Mouse (Mus musculus): ENCODE measurements at regions not wholly inside any gene's neighbourhood (a gene's known extent, or its start where the extent isn't known, plus 50 kb on each side); places are given as distances from the start of the nearest gene placed in this dataset.

DNA sequence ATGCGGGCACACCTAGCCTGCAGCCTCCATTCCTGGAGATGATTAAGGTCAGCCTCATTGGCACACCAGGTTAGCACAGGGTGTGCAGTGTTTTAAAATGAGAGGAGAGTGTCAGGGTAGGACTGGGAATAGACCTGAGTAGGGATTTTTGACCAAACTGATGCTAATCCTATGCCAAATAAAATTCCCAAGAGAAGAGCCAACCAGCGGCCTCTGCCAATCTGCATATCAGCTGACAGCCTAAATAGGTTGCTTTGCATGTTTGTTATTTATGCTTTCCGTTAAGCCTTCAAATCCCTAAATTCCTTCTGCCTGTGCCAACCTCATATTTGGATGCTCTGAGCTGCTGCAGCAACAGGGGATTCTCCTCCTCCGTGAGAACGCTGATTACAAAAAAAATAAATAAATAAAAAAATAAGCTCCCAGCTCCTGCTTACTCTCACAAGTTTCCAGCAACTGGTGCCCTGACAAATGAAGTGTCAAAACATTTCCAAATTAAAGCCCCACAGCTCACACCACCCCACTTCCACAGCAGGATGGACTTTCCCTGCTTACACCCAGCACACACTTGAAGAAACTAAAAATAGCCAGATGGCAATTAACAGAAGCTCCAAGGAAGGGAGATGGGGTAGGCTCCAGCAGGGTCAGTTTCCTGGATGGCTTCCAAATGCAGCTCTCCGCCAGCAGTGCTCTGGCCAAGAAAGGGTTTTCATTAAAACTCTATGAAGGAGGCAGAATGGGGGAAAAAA lies 151.9 kb upstream of the Pum3 start:
- DNase-seq (ENCODE audit: low spot score, missing footprints) (no peak), ATAC-seq (ENCODE audit: low FRiP score) (no peak)
- H3K27ac ChIP-seq (ENCODE audit: low read depth, low read length) = no peak overlapping the region

DNA sequence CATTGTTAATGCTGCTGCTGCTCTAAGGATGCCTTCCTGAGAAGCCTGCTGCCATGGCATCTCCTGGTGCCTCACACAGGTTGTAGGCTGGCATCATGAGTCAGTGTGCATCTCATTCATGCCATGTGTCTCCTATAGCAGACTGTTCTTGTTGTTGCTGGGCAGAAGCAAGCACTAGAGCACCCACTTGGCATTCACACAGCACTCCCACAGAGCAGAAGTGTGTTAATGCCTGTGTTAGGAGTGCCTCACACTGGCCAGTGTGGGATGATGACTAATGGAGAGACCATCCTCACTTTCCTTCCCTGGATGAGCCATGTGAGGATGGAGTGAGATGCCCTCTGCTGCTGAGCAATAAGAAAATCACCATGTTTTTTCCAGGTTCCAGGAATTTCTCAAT lies 146.9 kb upstream of the Pum3 start:
- Histone ChIP-seq H3K27me3 (ENCODE audit: control insufficient read depth, insufficient read depth, low read length) (no peaks in the 10 kb centered on the region), H3K9ac (ENCODE audit: low read length) (no peak overlapping the region), H3K4me2 (no peak overlapping the region), H3K9me3 (ENCODE audit: control insufficient read depth, low read length) (no peaks in the 10 kb centered on the region), H3K36me3 (ENCODE audit: control insufficient read depth, insufficient read depth, low read length) (no peaks in the 10 kb centered on the region), H3K4me3 (ENCODE audit: low read depth, low read length) (no peak overlapping the region), H3K27ac (ENCODE audit: low read depth, low read length) (no peak overlapping the region), H3K4me1 (ENCODE audit: control insufficient read depth, insufficient read depth, low read length) (no peaks in the 10 kb centered on the region)
- ATAC-seq (ENCODE audit: low FRiP score) (no peak), DNase-seq (ENCODE audit: low spot score, missing footprints) (no peak)

More for the DNA sequence above, 151.9 kb upstream of the Pum3 start:
- no peaks in the 10 kb centered on the region for H3K27me3 ChIP-seq (ENCODE audit: control insufficient read depth, insufficient read depth, low read length)
- H3K36me3 ChIP-seq (ENCODE audit: control insufficient read depth, insufficient read depth, low read length) = no peaks in the 10 kb centered on the region
- no peak overlapping the region for H3K4me3 ChIP-seq (ENCODE audit: low read depth, low read length)
- 61% methylated on average over 6 of the region's 6 CpGs for WGBS
- H3K9me3 ChIP-seq (ENCODE audit: control insufficient read depth, low read length) = no peaks in the 10 kb centered on the region
- H3K9ac ChIP-seq (ENCODE audit: low read length) = no peak overlapping the region
- no peaks in the 10 kb centered on the region for H3K4me1 ChIP-seq (ENCODE audit: control insufficient read depth, insufficient read depth, low read length)
- H3K4me2 ChIP-seq = no peak overlapping the region

DNA sequence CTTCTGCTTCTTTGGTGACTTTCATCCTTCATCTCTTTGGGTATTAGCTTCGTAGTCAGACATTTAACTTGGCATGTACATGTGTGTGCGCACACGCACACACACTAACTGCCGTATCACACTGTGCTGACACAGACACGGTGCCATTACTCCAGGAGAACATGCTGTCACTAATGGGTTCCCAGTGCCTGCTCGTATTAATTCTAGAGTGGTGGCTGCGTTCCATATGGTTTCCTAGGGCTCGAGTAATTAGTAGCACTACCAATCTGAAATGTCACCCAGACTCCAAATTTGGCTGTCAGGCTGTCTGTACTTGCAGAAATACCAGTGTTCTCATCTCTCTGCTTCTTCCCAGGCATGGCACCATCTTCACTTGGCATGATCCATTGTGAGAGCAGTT lies 137.3 kb upstream of the Pum3 start:
- WGBS = 97% methylated on average over 8 of the region's 8 CpGs
- no peaks in the 10 kb centered on the region for H3K4me1 ChIP-seq (ENCODE audit: control insufficient read depth, insufficient read depth, low read length)
- H3K36me3 ChIP-seq (ENCODE audit: control insufficient read depth, insufficient read depth, low read length) = no peaks in the 10 kb centered on the region
- no peak overlapping the region for H3K4me2 ChIP-seq
- H3K4me3 ChIP-seq (ENCODE audit: low read depth, low read length) = no peak overlapping the region
- DNase-seq (ENCODE audit: low spot score, missing footprints) (no peak), ATAC-seq (ENCODE audit: low FRiP score) (no peak)
- H3K27ac ChIP-seq (ENCODE audit: low read depth, low read length) = no peak overlapping the region
- no peaks in the 10 kb centered on the region for H3K27me3 ChIP-seq (ENCODE audit: control insufficient read depth, insufficient read depth, low read length)
- no peak overlapping the region for H3K9ac ChIP-seq (ENCODE audit: low read length)
- H3K9me3 ChIP-seq (ENCODE audit: control insufficient read depth, low read length) = no peaks in the 10 kb centered on the region

DNA sequence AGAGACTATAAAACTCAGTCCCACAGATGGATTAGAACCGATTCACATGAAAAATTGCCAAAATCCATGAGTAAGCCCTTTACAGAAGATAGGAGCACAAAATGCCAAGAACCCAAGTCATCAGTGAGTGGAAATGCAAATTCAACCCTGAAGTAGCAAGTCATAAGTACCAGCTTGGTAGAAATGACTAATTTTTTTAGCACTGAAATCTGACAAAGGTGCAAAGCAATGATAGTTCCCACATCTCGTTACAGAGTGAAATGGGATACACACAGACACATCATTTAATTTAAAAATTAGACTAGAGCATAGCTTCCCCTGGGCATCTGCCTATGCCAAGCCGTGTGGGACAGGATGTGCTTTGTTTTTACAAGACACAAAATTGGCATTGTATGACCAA lies 136.4 kb upstream of the Pum3 start:
- Histone ChIP-seq H3K27ac (ENCODE audit: low read depth, low read length) (no peak overlapping the region), H3K4me2 (no peak overlapping the region), H3K4me1 (ENCODE audit: control insufficient read depth, insufficient read depth, low read length) (no peaks in the 10 kb centered on the region), H3K36me3 (ENCODE audit: control insufficient read depth, insufficient read depth, low read length) (no peaks in the 10 kb centered on the region), H3K9me3 (ENCODE audit: control insufficient read depth, low read length) (no peaks in the 10 kb centered on the region), H3K9ac (ENCODE audit: low read length) (no peak overlapping the region), H3K4me3 (ENCODE audit: low read depth, low read length) (no peak overlapping the region), H3K27me3 (ENCODE audit: control insufficient read depth, insufficient read depth, low read length) (no peaks in the 10 kb centered on the region)
- ATAC-seq (ENCODE audit: low FRiP score) = no peak
- 88% methylated on average over 3 of the region's 3 CpGs for WGBS
- peak; percentile 41 for DNase-seq (ENCODE audit: low spot score, missing footprints)

DNA sequence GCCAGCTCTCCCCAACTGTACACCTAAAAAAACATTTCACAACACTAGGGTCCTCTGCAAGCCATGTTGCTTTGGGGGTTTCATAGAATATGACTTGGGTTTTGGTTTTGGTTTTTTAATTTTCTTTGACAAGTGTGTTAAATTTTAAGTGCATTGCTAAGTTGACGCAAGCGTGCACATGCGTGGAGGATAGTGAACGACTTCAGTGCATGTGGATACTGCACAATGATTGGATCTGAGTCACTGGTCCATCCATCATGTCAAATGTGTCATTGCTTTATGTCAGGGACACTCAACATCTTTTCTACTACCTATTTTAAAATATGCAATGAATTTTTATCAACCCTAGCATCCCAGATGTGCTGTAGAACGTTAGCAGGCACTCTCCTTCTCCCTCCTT lies 134.5 kb upstream of the Pum3 start:
- no peak overlapping the region for H3K4me2 ChIP-seq
- WGBS = 79% methylated on average over 5 of the region's 5 CpGs
- H3K27me3 ChIP-seq (ENCODE audit: control insufficient read depth, insufficient read depth, low read length) = no peaks in the 10 kb centered on the region
- H3K27ac ChIP-seq (ENCODE audit: low read depth, low read length) = no peak overlapping the region
- no peaks in the 10 kb centered on the region for H3K36me3 ChIP-seq (ENCODE audit: control insufficient read depth, insufficient read depth, low read length)
- H3K9me3 ChIP-seq (ENCODE audit: control insufficient read depth, low read length) = no peaks in the 10 kb centered on the region
- ATAC-seq (ENCODE audit: low FRiP score) = no peak
- no peak overlapping the region for H3K4me3 ChIP-seq (ENCODE audit: low read depth, low read length)
- H3K9ac ChIP-seq (ENCODE audit: low read length) = no peak overlapping the region
- no peaks in the 10 kb centered on the region for H3K4me1 ChIP-seq (ENCODE audit: control insufficient read depth, insufficient read depth, low read length)
- DNase-seq (ENCODE audit: low spot score, missing footprints) = no peak

DNA sequence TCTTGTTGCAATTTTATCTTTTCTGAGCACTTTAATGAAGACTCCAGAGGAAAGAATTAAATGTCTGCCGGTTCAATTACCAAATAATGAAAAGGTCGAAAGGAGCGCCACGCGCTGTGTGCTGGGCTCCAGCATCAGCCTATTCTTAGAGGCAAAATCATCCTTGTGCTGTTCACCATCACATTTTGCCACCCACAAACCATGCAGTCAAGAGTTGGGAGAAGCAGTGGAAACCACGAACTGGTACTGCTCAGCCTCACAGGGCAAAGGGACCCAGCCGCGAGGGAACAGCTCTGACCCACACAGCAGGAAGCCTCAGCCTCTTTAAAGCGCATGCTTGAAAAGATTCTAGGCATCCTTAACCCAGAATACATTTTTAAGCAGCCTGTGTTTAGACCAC lies 134.0 kb upstream of the Pum3 start:
- peak; percentile 78 for DNase-seq (ENCODE audit: low spot score, missing footprints)
- Histone ChIP-seq H3K27ac (ENCODE audit: low read depth, low read length) (no peak overlapping the region), H3K4me3 (ENCODE audit: low read depth, low read length) (no peak overlapping the region), H3K4me2 (no peak overlapping the region), H3K36me3 (ENCODE audit: control insufficient read depth, insufficient read depth, low read length) (no peaks in the 10 kb centered on the region), H3K4me1 (ENCODE audit: control insufficient read depth, insufficient read depth, low read length) (no peaks in the 10 kb centered on the region), H3K9me3 (ENCODE audit: control insufficient read depth, low read length) (no peaks in the 10 kb centered on the region), H3K9ac (ENCODE audit: low read length) (no peak overlapping the region), H3K27me3 (ENCODE audit: control insufficient read depth, insufficient read depth, low read length) (no peaks in the 10 kb centered on the region)
- 54% methylated on average over 9 of the region's 9 CpGs for WGBS
- no peak for ATAC-seq (ENCODE audit: low FRiP score)

DNA sequence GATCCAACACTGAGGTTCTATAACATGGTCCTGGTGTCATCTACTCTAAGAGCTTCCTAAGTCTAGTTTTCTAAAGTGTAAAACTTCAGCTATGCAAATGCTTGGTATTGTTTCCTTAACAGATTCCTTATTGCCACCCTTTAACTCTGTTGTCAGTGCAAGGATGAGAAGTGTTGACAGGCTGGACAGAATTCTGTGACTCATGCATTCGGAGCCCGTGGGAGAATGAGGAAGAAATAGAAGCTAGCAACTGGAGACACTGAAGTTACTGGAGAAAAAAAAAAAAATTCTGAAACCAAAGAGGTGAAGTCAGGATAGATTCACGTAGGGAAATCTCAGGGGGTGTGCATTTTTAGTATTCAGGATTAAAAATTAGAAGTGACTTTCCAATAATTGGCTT lies 128.6 kb upstream of the Pum3 start:
- WGBS = 88% methylated on average over 3 of the region's 3 CpGs
- ATAC-seq (ENCODE audit: low FRiP score) = no peak
- H3K4me1 ChIP-seq (ENCODE audit: control insufficient read depth, insufficient read depth, low read length) = no peaks in the 10 kb centered on the region

DNA sequence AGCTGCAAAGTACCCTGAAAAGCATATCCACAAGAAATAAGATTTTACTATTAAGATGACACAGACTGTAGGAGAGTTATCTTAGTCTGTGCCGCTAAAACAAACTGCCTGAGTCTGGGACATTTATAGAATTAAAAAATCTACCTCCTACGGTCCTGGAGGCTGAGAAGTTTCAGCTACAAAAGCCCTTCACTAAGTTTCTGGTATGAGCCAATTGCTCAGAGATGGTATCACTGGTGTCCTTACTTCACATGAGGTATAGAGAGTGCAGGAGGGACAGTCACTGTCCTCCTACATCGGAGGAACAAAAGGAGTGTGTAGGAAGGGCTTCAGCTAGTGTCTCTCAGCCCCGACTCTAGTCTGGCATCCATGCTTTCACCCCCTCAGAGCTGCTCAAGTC lies 127.1 kb upstream of the Pum3 start:
- Histone ChIP-seq H3K9me3 (ENCODE audit: control insufficient read depth, low read length) (no peaks in the 10 kb centered on the region), H3K4me1 (ENCODE audit: control insufficient read depth, insufficient read depth, low read length) (no peaks in the 10 kb centered on the region), H3K4me3 (ENCODE audit: low read depth, low read length) (no peak overlapping the region), H3K36me3 (ENCODE audit: control insufficient read depth, insufficient read depth, low read length) (no peaks in the 10 kb centered on the region), H3K4me2 (no peak overlapping the region), H3K27me3 (ENCODE audit: control insufficient read depth, insufficient read depth, low read length) (no peaks in the 10 kb centered on the region), H3K9ac (ENCODE audit: low read length) (no peak overlapping the region), H3K27ac (ENCODE audit: low read depth, low read length) (no peak overlapping the region)
- ATAC-seq (ENCODE audit: low FRiP score) (no peak), DNase-seq (ENCODE audit: low spot score, missing footprints) (no peak)
- WGBS = 86% methylated on average over 4 of the region's 4 CpGs

More for the DNA sequence above, 128.6 kb upstream of the Pum3 start:
- DNase-seq (ENCODE audit: low spot score, missing footprints) = no peak
- no peak overlapping the region for H3K4me2 ChIP-seq
- H3K9me3 ChIP-seq (ENCODE audit: control insufficient read depth, low read length) = no peaks in the 10 kb centered on the region
- no peaks in the 10 kb centered on the region for H3K36me3 ChIP-seq (ENCODE audit: control insufficient read depth, insufficient read depth, low read length)
- H3K9ac ChIP-seq (ENCODE audit: low read length) = no peak overlapping the region
- no peaks in the 10 kb centered on the region for H3K27me3 ChIP-seq (ENCODE audit: control insufficient read depth, insufficient read depth, low read length)
- H3K4me3 ChIP-seq (ENCODE audit: low read depth, low read length) = no peak overlapping the region
- no peak overlapping the region for H3K27ac ChIP-seq (ENCODE audit: low read depth, low read length)

DNA sequence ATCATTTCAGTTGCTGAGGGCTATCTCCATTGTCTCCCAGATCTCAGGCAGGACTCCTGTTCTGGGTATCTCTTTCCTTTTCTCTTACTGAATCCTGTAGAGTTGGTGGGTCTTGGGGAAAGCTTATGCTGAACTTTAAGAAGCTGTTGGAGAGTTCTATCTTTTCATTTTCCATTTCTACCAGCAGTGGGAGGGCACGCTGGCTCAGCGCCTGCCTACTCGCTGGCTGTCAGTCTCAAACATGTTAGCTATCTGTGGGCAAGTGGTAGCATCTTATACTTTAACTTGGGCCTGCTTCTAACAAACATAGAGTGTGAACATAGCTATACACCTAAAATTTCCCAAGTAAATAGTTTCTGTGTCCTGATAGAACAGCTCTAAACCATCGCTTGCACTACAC lies 125.2 kb upstream of the Pum3 start:
- H3K36me3 ChIP-seq (ENCODE audit: control insufficient read depth, insufficient read depth, low read length) = no peaks in the 10 kb centered on the region
- DNase-seq (ENCODE audit: low spot score, missing footprints) (no peak), ATAC-seq (ENCODE audit: low FRiP score) (no peak)
- H3K4me1 ChIP-seq (ENCODE audit: control insufficient read depth, insufficient read depth, low read length) = no peaks in the 10 kb centered on the region
- H3K9me3 ChIP-seq (ENCODE audit: control insufficient read depth, low read length) = no peaks in the 10 kb centered on the region
- no peak overlapping the region for H3K9ac ChIP-seq (ENCODE audit: low read length)
- no peak overlapping the region for H3K27ac ChIP-seq (ENCODE audit: low read depth, low read length)
- no peaks in the 10 kb centered on the region for H3K27me3 ChIP-seq (ENCODE audit: control insufficient read depth, insufficient read depth, low read length)
- H3K4me2 ChIP-seq = no peak overlapping the region
- H3K4me3 ChIP-seq (ENCODE audit: low read depth, low read length) = no peak overlapping the region
- 91% methylated on average over 4 of the region's 4 CpGs for WGBS
